Mouse (Mus musculus) heart, adult 2 months (tissue): ENCODE measurements around the gene Znrd1as. TPM values are rescaled to one million over a fixed set of nuclear protein-coding genes. Genes with fewer than 3 reads are reported as not detected.
A peak's percentile ranks its signal among the peaks of the same experiment; 100 is the strongest.

Experiments
- DNase-seq, 2 experiments: peaks; one replicate each; pipeline ENCODE4 v3.0.0; 2021
- H3K27ac ChIP-seq: fragments of 200-600 bp; 2 replicates; pipeline ENCODE4 v1.8.1; 2022
- H3K27me3 ChIP-seq: fragments of 200-500 bp; 2 replicates; pipeline ENCODE4 v1.6.1; 2012; ENCODE audit warnings: mild to moderate bottlenecking, low read length, inconsistent platforms, mixed read lengths; ENCODE audit not compliant: control insufficient read depth, insufficient read depth
- H3K36me3 ChIP-seq: fragments of 200-500 bp; 2 replicates; pipeline ENCODE4 v1.6.1; 2012; ENCODE audit warnings: low read length, inconsistent platforms; ENCODE audit not compliant: control insufficient read depth, insufficient read depth
- H3K4me1 ChIP-seq: fragments of 200-500 bp; 2 replicates; pipeline ENCODE4 v1.6.1; 2011; ENCODE audit warnings: low read length; ENCODE audit not compliant: control insufficient read depth, insufficient read depth
- H3K4me3 ChIP-seq: fragments of 200-600 bp; 2 replicates; pipeline ENCODE4 v1.8.1; 2022
- H3K79me2 ChIP-seq: fragments of 200-500 bp; replicated peaks from 2 replicates; pipeline ENCODE4 v1.6.1; 2012; ENCODE audit warnings: mild to moderate bottlenecking, inconsistent platforms, low read length, moderate library complexity, mixed read lengths; ENCODE audit not compliant: control insufficient read depth, insufficient read depth
- H3K9ac ChIP-seq: fragments of 200-500 bp; 2 replicates; pipeline ENCODE4 v1.6.1; 2012; ENCODE audit warnings: low read depth, mild to moderate bottlenecking, control low read depth, inconsistent platforms, low read length, mixed read lengths
- CTCF ChIP-seq: fragments of 200-600 bp; IDR thresholded peaks from 2 replicates; pipeline ENCODE4 v1.8.1; 2022; ENCODE audit warnings: antibody characterized with exemption, mild to moderate bottlenecking, moderate library complexity
- EP300 ChIP-seq: fragments of 200-500 bp; IDR thresholded peaks from 2 replicates; pipeline ENCODE4 v1.6.1; 2011; ENCODE audit warnings: low read depth, low read length, control low read depth; ENCODE audit not compliant: insufficient read depth
- POLR2A ChIP-seq: fragments of 200-500 bp; IDR thresholded peaks from 2 replicates; pipeline ENCODE4 v1.6.1; 2011; ENCODE audit warnings: mild to moderate bottlenecking, low read depth, low read length, control low read depth; ENCODE audit not compliant: insufficient read depth
- WGBS: fragments of 180-500 bp; shearing (Covaris S2); methylation state at CpG from one replicate; pipeline ENCODE4 v1.1.7; 2018; 5-methylcytosine and 5-hydroxymethylcytosine counted together
- intact Hi-C: fragments of 180-260 bp; cut with DNase I; formaldehyde crosslinking; loops from one replicate; pipeline ENCODE4 v1.15.1; 2025
- polyA plus RNA-seq: library from polyadenylated mRNA; depleted of rRNA; stranded (reverse); fragments of >200 nt; gene quantifications from 2 replicates; pipeline ENCODE4 v1.2.3, GENCODE M21; 2012
- total RNA-seq, 2 experiments: library from RNA; stranded (reverse); gene quantifications; 2 replicates each; pipeline ENCODE4 v1.2.3; 2021

Znrd1as gene
- total and polyA plus RNA-seq, 3 experiments: 4.0 to 18.2 (median 14.1) TPM

GRCm38 (mm10) chr17:36972791-36973190 is 14.4 kb downstream of the Znrd1as start:
- TF ChIP-seq POLR2A (no peak), EP300 (no peak), CTCF (no peak)
- no peaks in the 10 kb centered on the region for H3K79me2 ChIP-seq
- no peak overlapping the region for H3K27ac ChIP-seq
- no peak overlapping the region for H3K4me3 ChIP-seq
- WGBS: 68% methylated on average over 3 of the region's 3 CpGs
- DNase-seq: no peak
- no peak overlapping the region for H3K9ac ChIP-seq
- intact Hi-C loops: no loop called here
- no peaks in the 10 kb centered on the region for H3K36me3 ChIP-seq
- H3K27me3 ChIP-seq: no peaks in the 10 kb centered on the region
- no peaks in the 10 kb centered on the region; the same call in 1 of the 2 replicates for H3K4me1 ChIP-seq

- intact Hi-C loops: no loop called here
- no peak overlapping the region for H3K4me3 ChIP-seq
- DNase-seq: no peak
These were observed 14.9 kb downstream of the Znrd1as start for GRCm38 (mm10) chr17:36973271-36973787.

GRCm38 (mm10) chr17:36981221-36981813 is 22.9 kb downstream of the Znrd1as start, which contains the start of gene 2410137M14Rik:
Gene 2410137M14Rik (minus strand): TSS chr17:36981237.
- peak within 1 kb of the TSS; percentile 22; the same call in 1 of the 2 replicates for H3K4me3 ChIP-seq
- peak; percentile 36 to 43 for DNase-seq
- H3K79me2 ChIP-seq: no peaks in the 10 kb centered on the region
- TF ChIP-seq EP300 (no peak), CTCF (no peak), POLR2A (no peak)
- no peaks in the 10 kb centered on the region for H3K27me3 ChIP-seq
- 8% methylated on average over 18 of the region's 18 CpGs for WGBS
- H3K4me1 ChIP-seq: no peaks in the 10 kb centered on the region
- peak within 1 kb of the TSS; percentile 49 for H3K27ac ChIP-seq
- intact Hi-C loops: no loop called here
- H3K9ac ChIP-seq: no peak within 1 kb of the TSS; the same call in 1 of the 2 replicates
- no peaks in the 10 kb centered on the region for H3K36me3 ChIP-seq

More at GRCm38 (mm10) chr17:36973271-36973787, 14.9 kb downstream of the Znrd1as start:
- Histone ChIP-seq H3K9ac (no peak overlapping the region), H3K27me3 (no peaks in the 10 kb centered on the region), H3K4me1 (no peaks in the 10 kb centered on the region; the same call in 1 of the 2 replicates), H3K79me2 (no peaks in the 10 kb centered on the region), H3K27ac (no peak overlapping the region), H3K36me3 (no peaks in the 10 kb centered on the region)
- TF ChIP-seq CTCF (no peak), POLR2A (no peak), EP300 (no peak)
- 61% methylated on average over 8 of the region's 8 CpGs for WGBS

- no peak overlapping the region for H3K9ac ChIP-seq
- DNase-seq: no peak
- TF ChIP-seq CTCF (no peak), POLR2A (no peak), EP300 (no peak)
- intact Hi-C loops: no loop called here
- no peaks in the 10 kb centered on the region for H3K27me3 ChIP-seq
- no peak overlapping the region for H3K27ac ChIP-seq
- no peaks in the 10 kb centered on the region for H3K79me2 ChIP-seq
- H3K4me3 ChIP-seq: peak overlapping the region; percentile 22; the same call in 1 of the 2 replicates
- 22% methylated on average over 4 of the region's 4 CpGs for WGBS
- no peaks in the 10 kb centered on the region for H3K4me1 ChIP-seq
- no peaks in the 10 kb centered on the region for H3K36me3 ChIP-seq
These were observed 23.5 kb downstream of the Znrd1as start for GRCm38 (mm10) chr17:36981845-36982244.

- H3K27ac ChIP-seq: no peak overlapping the region
- WGBS: 59% methylated on average over 5 of the region's 5 CpGs
- intact Hi-C loops: no loop called here
- H3K9ac ChIP-seq: no peak overlapping the region
- H3K79me2 ChIP-seq: no peaks in the 10 kb centered on the region
- DNase-seq: no peak
- H3K4me1 ChIP-seq: no peaks in the 10 kb centered on the region
- TF ChIP-seq EP300 (no peak), POLR2A (no peak), CTCF (no peak)
- no peaks in the 10 kb centered on the region for H3K27me3 ChIP-seq
- H3K4me3 ChIP-seq: no peak overlapping the region
- H3K36me3 ChIP-seq: no peaks in the 10 kb centered on the region
These were observed 24.1 kb downstream of the Znrd1as start for GRCm38 (mm10) chr17:36982253-36983155.
